Mouse (Mus musculus) C2C12 (cell line): Measurements from ENCODE around the gene Reln.

Experiments
- CEBPB ChIP-seq: IDR thresholded peaks from one replicate; pipeline ENCODE4 v1.6.1; 2011; ENCODE audit warnings: low read depth, mild to moderate bottlenecking, control low read depth, moderate library complexity
- CTCF ChIP-seq: IDR thresholded peaks from one replicate; pipeline ENCODE4 v1.5.1; 2011; ENCODE audit not compliant: control insufficient read depth, insufficient read depth, insufficient read length
- FOSL1 ChIP-seq: IDR thresholded peaks from one replicate; pipeline ENCODE4 v1.8.0; 2011; ENCODE audit warnings: mild to moderate bottlenecking, low read length; ENCODE audit not compliant: poor library complexity, insufficient read depth, severe bottlenecking
- MAX ChIP-seq: IDR thresholded peaks from one replicate; pipeline ENCODE4 v1.6.1; 2011; ENCODE audit warnings: mild to moderate bottlenecking, control low read depth
- MYOD1 ChIP-seq: IDR thresholded peaks from one replicate; pipeline ENCODE4 v1.6.1; 2011; ENCODE audit warnings: low read depth; ENCODE audit not compliant: control insufficient read depth, insufficient read length
- MYOG ChIP-seq: IDR thresholded peaks from one replicate; pipeline ENCODE4 v1.6.1; 2011; ENCODE audit not compliant: control insufficient read depth, insufficient read length; ENCODE audit errors: extremely low read depth
- USF1 ChIP-seq: IDR thresholded peaks from one replicate; pipeline ENCODE4 v1.6.1; 2011; ENCODE audit warnings: low read depth, mild to moderate bottlenecking, control low read depth, moderate library complexity

- TF ChIP-seq CTCF (no peak), MYOD1 (no peak), USF1 (no peak), MAX (no peak), MYOG (no peak), CEBPB (no peak), FOSL1 (no peak)
These were observed 428.5 kb downstream of the Reln start for GRCm38 (mm10) chr5:21915973-21916372.
